Mouse (Mus musculus): ENCODE data around the gene Tm4sf4. TPM values are rescaled to one million over a fixed set of nuclear protein-coding genes. Genes with fewer than 3 reads are reported as not detected.

Tm4sf4 gene
- total RNA-seq, 1 experiment: not detected

- peaks cover 0 to 9% of the 10 kb centered on the region in 2 experiments; a peak in 1 of 4 replicates for H3K4me1 ChIP-seq (ENCODE audit: control insufficient read depth in 2 of 2, insufficient read depth in 2 of 2, low read length in 2 of 2, poor library complexity in 1 of 2)
- H3K4me3 ChIP-seq (ENCODE audit: insufficient read depth in 1 of 2, low read depth in 1 of 2, low read length in 2 of 2, poor library complexity in 1 of 2, severe bottlenecking in 1 of 2): no peak overlapping the region
- no peak for DNase-seq (ENCODE audit: low read depth, low spot score)
- in situ Hi-C loops (cut with MboI; ENCODE audit: low sequenced_read_pairs in 2 of 2, unreplicated experiment in 2 of 2): loop anchor here in 1 of 2 experiments (5.0 kb wide), 1 partner anchor 155 kb away; no protein-coding TSS in a partner anchor
- TF ChIP-seq CHD2 (IDR thresholded peaks at IDR 0.05; ENCODE audit: low read depth, low read length) (no peak), HCFC1 (IDR thresholded peaks at IDR 0.05; ENCODE audit: borderline replicate concordance, insufficient read depth, low read length) (no peak), MAFK (IDR thresholded peaks at IDR 0.05; ENCODE audit: insufficient read depth, low read depth, low read length) (peak; percentile 86), ZNF384 (IDR thresholded peaks at IDR 0.05; ENCODE audit: low read depth, low read length) (no peak), ZC3H11A (IDR thresholded peaks at IDR 0.05; ENCODE audit: borderline replicate concordance, low read depth, low read length) (no peak)
- peaks cover 1% of the 10 kb centered on the region; the same call in 1 of the 2 replicates for H3K36me3 ChIP-seq (ENCODE audit: control insufficient read depth, insufficient read depth, low read length, poor library complexity, severe bottlenecking)
- no peaks in the 10 kb centered on the region for H3K9me3 ChIP-seq (ENCODE audit: control insufficient read depth, insufficient read depth, low read depth, low read length)
- H3K9ac ChIP-seq (ENCODE audit: insufficient read depth, low read depth, low read length, poor library complexity, severe bottlenecking): no peak overlapping the region
- no peak overlapping the region for H3K27ac ChIP-seq (ENCODE audit: insufficient read depth, low read depth, low read length, poor library complexity, severe bottlenecking)
Measured at GRCm38 (mm10) chr3:57472407-57472806, 47.3 kb downstream of the Tm4sf4 start.

DNA sequence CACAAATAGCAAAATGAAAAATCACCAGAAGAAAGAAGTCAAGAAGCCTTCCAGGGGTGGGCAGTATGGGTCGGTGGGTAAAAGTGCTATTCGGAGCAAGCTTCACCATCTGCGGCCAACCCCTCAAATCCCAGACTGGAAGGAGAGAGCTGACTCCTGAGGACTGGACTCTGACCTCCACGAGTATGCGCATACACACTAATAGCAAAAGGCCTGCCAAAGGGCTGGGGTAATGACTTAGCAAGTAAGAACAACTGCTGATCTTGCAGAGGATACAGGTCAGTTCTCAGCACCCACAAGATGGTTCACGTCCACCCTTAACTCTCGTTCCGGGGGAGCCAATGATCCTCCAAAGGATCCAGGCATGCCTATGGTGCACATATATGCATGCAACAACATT is 49.3 kb downstream of the Tm4sf4 start:
- no peak for TF ChIP-seq CHD2 (IDR thresholded peaks at IDR 0.05; ENCODE audit: low read depth, low read length)
- no peak for TF ChIP-seq MAFK (IDR thresholded peaks at IDR 0.05; ENCODE audit: insufficient read depth, low read depth, low read length)
- no peak for TF ChIP-seq HCFC1 (IDR thresholded peaks at IDR 0.05; ENCODE audit: borderline replicate concordance, insufficient read depth, low read length)
- no peak overlapping the region for H3K4me3 ChIP-seq (ENCODE audit: insufficient read depth in 1 of 2, low read depth in 1 of 2, low read length in 2 of 2, poor library complexity in 1 of 2, severe bottlenecking in 1 of 2)
- DNase-seq (ENCODE audit: low read depth, low spot score): no peak
- H3K9ac ChIP-seq (ENCODE audit: insufficient read depth, low read depth, low read length, poor library complexity, severe bottlenecking): no peak overlapping the region
- H3K36me3 ChIP-seq (ENCODE audit: control insufficient read depth, insufficient read depth, low read length, poor library complexity, severe bottlenecking): peaks cover 1% of the 10 kb centered on the region; the same call in 1 of the 2 replicates
- H3K27ac ChIP-seq (ENCODE audit: insufficient read depth, low read depth, low read length, poor library complexity, severe bottlenecking): no peak overlapping the region
- no peaks in the 10 kb centered on the region for H3K9me3 ChIP-seq (ENCODE audit: control insufficient read depth, insufficient read depth, low read depth, low read length)
- in situ Hi-C loops (cut with MboI; ENCODE audit: low sequenced_read_pairs in 2 of 2, unreplicated experiment in 2 of 2): loop anchor here in 1 of 2 experiments (5.0 kb wide), 1 partner anchor 153 kb away; no protein-coding TSS in a partner anchor
- peaks cover 0 to 9% of the 10 kb centered on the region in 2 experiments; a peak in 1 of 4 replicates for H3K4me1 ChIP-seq (ENCODE audit: control insufficient read depth in 2 of 2, insufficient read depth in 2 of 2, low read length in 2 of 2, poor library complexity in 1 of 2)

DNA sequence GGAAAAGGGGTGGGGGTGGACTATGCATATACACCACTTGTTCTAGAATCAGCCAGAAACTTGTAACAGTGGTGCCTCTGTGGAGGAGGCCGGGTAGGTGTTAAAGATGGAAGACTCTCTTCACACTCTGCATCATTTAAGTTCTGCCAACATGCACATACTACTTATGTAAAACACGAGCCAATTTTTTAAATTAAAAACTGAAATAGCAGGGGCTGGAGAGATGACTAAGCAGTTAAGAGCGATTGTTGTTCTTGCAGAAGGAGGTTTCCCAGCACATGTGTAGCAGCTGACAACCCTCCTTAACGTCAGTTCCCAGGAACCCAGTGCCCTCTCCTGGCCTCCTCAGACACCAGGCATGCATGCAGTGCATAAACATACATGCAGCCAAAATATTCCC is 55.5 kb downstream of the Tm4sf4 start:
- Histone ChIP-seq H3K36me3 (ENCODE audit: control insufficient read depth, insufficient read depth, low read length, poor library complexity, severe bottlenecking) (no peaks in the 10 kb centered on the region), H3K4me3 (ENCODE audit: insufficient read depth in 1 of 2, low read depth in 1 of 2, low read length in 2 of 2, poor library complexity in 1 of 2, severe bottlenecking in 1 of 2) (no peak overlapping the region), H3K4me1 (ENCODE audit: control insufficient read depth in 2 of 2, insufficient read depth in 2 of 2, low read length in 2 of 2, poor library complexity in 1 of 2) (no peaks in the 10 kb centered on the region), H3K27ac (ENCODE audit: insufficient read depth, low read depth, low read length, poor library complexity, severe bottlenecking) (no peak overlapping the region), H3K9ac (ENCODE audit: insufficient read depth, low read depth, low read length, poor library complexity, severe bottlenecking) (no peak overlapping the region), H3K9me3 (ENCODE audit: control insufficient read depth, insufficient read depth, low read depth, low read length) (no peaks in the 10 kb centered on the region)
- DNase-seq (ENCODE audit: low read depth, low spot score): no peak
- TF ChIP-seq CHD2 (IDR thresholded peaks at IDR 0.05; ENCODE audit: low read depth, low read length) (no peak), ZC3H11A (IDR thresholded peaks at IDR 0.05; ENCODE audit: borderline replicate concordance, low read depth, low read length) (no peak), ZNF384 (IDR thresholded peaks at IDR 0.05; ENCODE audit: low read depth, low read length) (no peak), MAFK (IDR thresholded peaks at IDR 0.05; ENCODE audit: insufficient read depth, low read depth, low read length) (no peak), HCFC1 (IDR thresholded peaks at IDR 0.05; ENCODE audit: borderline replicate concordance, insufficient read depth, low read length) (no peak)
- in situ Hi-C loops (cut with MboI; ENCODE audit: low sequenced_read_pairs in 2 of 2, unreplicated experiment in 2 of 2): no loop called here

- Histone ChIP-seq H3K9me3 (ENCODE audit: control insufficient read depth, insufficient read depth, low read depth, low read length) (no peaks in the 10 kb centered on the region; the same call in 1 of the 2 replicates), H3K36me3 (ENCODE audit: control insufficient read depth, insufficient read depth, low read length, poor library complexity, severe bottlenecking) (no peaks in the 10 kb centered on the region), H3K9ac (ENCODE audit: insufficient read depth, low read depth, low read length, poor library complexity, severe bottlenecking) (no peak overlapping the region), H3K27ac (ENCODE audit: insufficient read depth, low read depth, low read length, poor library complexity, severe bottlenecking) (no peak overlapping the region), H3K4me3 (ENCODE audit: insufficient read depth in 1 of 2, low read depth in 1 of 2, low read length in 2 of 2, poor library complexity in 1 of 2, severe bottlenecking in 1 of 2) (no peak overlapping the region), H3K4me1 (ENCODE audit: control insufficient read depth in 2 of 2, insufficient read depth in 2 of 2, low read length in 2 of 2, poor library complexity in 1 of 2) (no peaks in the 10 kb centered on the region)
- TF ChIP-seq ZNF384 (IDR thresholded peaks at IDR 0.05; ENCODE audit: low read depth, low read length) (no peak), HCFC1 (IDR thresholded peaks at IDR 0.05; ENCODE audit: borderline replicate concordance, insufficient read depth, low read length) (no peak), MAFK (IDR thresholded peaks at IDR 0.05; ENCODE audit: insufficient read depth, low read depth, low read length) (no peak), CHD2 (IDR thresholded peaks at IDR 0.05; ENCODE audit: low read depth, low read length) (no peak), ZC3H11A (IDR thresholded peaks at IDR 0.05; ENCODE audit: borderline replicate concordance, low read depth, low read length) (no peak)
- DNase-seq (ENCODE audit: low read depth, low spot score): no peak
- in situ Hi-C loops (cut with MboI; ENCODE audit: low sequenced_read_pairs in 2 of 2, unreplicated experiment in 2 of 2): no loop called here
Measured at GRCm38 (mm10) chr3:57481981-57482380, 56.9 kb downstream of the Tm4sf4 start.

DNA sequence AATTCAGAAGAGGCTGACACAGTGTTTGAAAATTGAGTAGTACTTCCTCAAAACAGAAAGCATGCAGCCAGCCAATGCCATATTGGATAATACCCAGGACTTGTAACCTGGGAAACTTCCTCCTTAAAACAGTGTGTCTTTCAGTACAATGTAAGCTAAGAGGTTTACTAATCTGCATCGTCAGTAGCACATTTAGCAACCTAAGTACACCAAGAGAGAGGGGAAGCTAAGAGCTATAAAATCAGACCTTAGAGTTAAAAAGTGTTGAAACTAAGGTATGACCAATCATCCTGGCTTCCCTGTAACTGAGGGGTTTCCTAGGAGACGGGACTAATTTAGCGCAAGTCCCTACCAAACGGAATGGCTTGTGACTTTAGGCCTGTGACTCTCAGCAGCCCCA is 61.0 kb downstream of the Tm4sf4 start:
- Histone ChIP-seq H3K36me3 (ENCODE audit: control insufficient read depth, insufficient read depth, low read length, poor library complexity, severe bottlenecking) (no peaks in the 10 kb centered on the region), H3K4me1 (ENCODE audit: control insufficient read depth in 2 of 2, insufficient read depth in 2 of 2, low read length in 2 of 2, poor library complexity in 1 of 2) (no peaks in the 10 kb centered on the region), H3K9ac (ENCODE audit: insufficient read depth, low read depth, low read length, poor library complexity, severe bottlenecking) (no peak overlapping the region), H3K9me3 (ENCODE audit: control insufficient read depth, insufficient read depth, low read depth, low read length) (no peaks in the 10 kb centered on the region; the same call in 1 of the 2 replicates), H3K4me3 (ENCODE audit: insufficient read depth in 1 of 2, low read depth in 1 of 2, low read length in 2 of 2, poor library complexity in 1 of 2, severe bottlenecking in 1 of 2) (no peak overlapping the region), H3K27ac (ENCODE audit: insufficient read depth, low read depth, low read length, poor library complexity, severe bottlenecking) (no peak overlapping the region)
- TF ChIP-seq ZNF384 (IDR thresholded peaks at IDR 0.05; ENCODE audit: low read depth, low read length): no peak
- no peak for TF ChIP-seq MAFK (IDR thresholded peaks at IDR 0.05; ENCODE audit: insufficient read depth, low read depth, low read length)
- TF ChIP-seq HCFC1 (IDR thresholded peaks at IDR 0.05; ENCODE audit: borderline replicate concordance, insufficient read depth, low read length): no peak
- TF ChIP-seq CHD2 (IDR thresholded peaks at IDR 0.05; ENCODE audit: low read depth, low read length): no peak
- no peak for TF ChIP-seq ZC3H11A (IDR thresholded peaks at IDR 0.05; ENCODE audit: borderline replicate concordance, low read depth, low read length)
- DNase-seq (ENCODE audit: low read depth, low spot score): no peak
- in situ Hi-C loops (cut with MboI; ENCODE audit: low sequenced_read_pairs in 2 of 2, unreplicated experiment in 2 of 2): no loop called here
